Mouse (Mus musculus): Measurements from ENCODE around the gene Dusp14. TPM values are rescaled to one million over a fixed set of nuclear protein-coding genes. Genes with fewer than 3 reads are reported as not detected.
A peak's percentile ranks its signal among the peaks of the same experiment; 100 is the strongest.

The Dusp14 gene
- total RNA-seq (2022): under 1 TPM in 3 of 4 experiments, not detected in 1; 0.50 to 0.80 (median 0.78) TPM

- DNase-seq (ENCODE audit: low spot score): no peak
Measured at GRCm38 (mm10) chr11:84069034-84069370, at the start of gene Dusp14. Gene Dusp14 (minus strand): TSS chr11:84069261.

- no peak for DNase-seq (ENCODE audit: low spot score)
Measured at GRCm38 (mm10) chr11:84117431-84117830, 48.4 kb upstream of the Dusp14 start.

GRCm38 (mm10) chr11:84116221-84116620 is 47.2 kb upstream of the Dusp14 start:
- DNase-seq (ENCODE audit: low spot score): no peak

GRCm38 (mm10) chr11:84115646-84116045 is 46.6 kb upstream of the Dusp14 start:
- DNase-seq (ENCODE audit: low spot score): peak; percentile 38

- DNase-seq (ENCODE audit: low spot score): no peak
Measured at GRCm38 (mm10) chr11:84113623-84114022, 44.6 kb upstream of the Dusp14 start.

GRCm38 (mm10) chr11:84107137-84107536 is 38.1 kb upstream of the Dusp14 start:
- DNase-seq (ENCODE audit: low spot score): no peak

GRCm38 (mm10) chr11:84104036-84104435 is 35.0 kb upstream of the Dusp14 start:
- DNase-seq (ENCODE audit: low spot score): no peak

- no peak for DNase-seq (ENCODE audit: low spot score)
Measured at GRCm38 (mm10) chr11:84101182-84101581, 32.1 kb upstream of the Dusp14 start.

- DNase-seq (ENCODE audit: low spot score): no peak
Measured at GRCm38 (mm10) chr11:84097251-84097998, 28.4 kb upstream of the Dusp14 start.

GRCm38 (mm10) chr11:84095084-84095483 is 26.0 kb upstream of the Dusp14 start:
- no peak for DNase-seq (ENCODE audit: low spot score)

GRCm38 (mm10) chr11:84090572-84090971 is 21.5 kb upstream of the Dusp14 start:
- no peak for DNase-seq (ENCODE audit: low spot score)

- DNase-seq (ENCODE audit: low spot score): no peak
Measured at GRCm38 (mm10) chr11:84081901-84082300, 12.8 kb upstream of the Dusp14 start.

GRCm38 (mm10) chr11:84080327-84080726 is 11.3 kb upstream of the Dusp14 start:
- DNase-seq (ENCODE audit: low spot score): no peak

- no peak for DNase-seq (ENCODE audit: low spot score)
Measured at GRCm38 (mm10) chr11:84079887-84080286, 10.8 kb upstream of the Dusp14 start.

- no peak for DNase-seq (ENCODE audit: low spot score)
Measured at GRCm38 (mm10) chr11:84079361-84079760, 10.3 kb upstream of the Dusp14 start.

GRCm38 (mm10) chr11:84078601-84079000 is 9.5 kb upstream of the Dusp14 start:
- DNase-seq (ENCODE audit: low spot score): no peak

GRCm38 (mm10) chr11:84077008-84077407 is 7.9 kb upstream of the Dusp14 start:
- no peak for DNase-seq (ENCODE audit: low spot score)

GRCm38 (mm10) chr11:84073816-84074764 is 5.0 kb upstream of the Dusp14 start:
- peak; percentile 14 for DNase-seq (ENCODE audit: low spot score)

GRCm38 (mm10) chr11:84072904-84073651 is 4.0 kb upstream of the Dusp14 start:
- peak; percentile 63 for DNase-seq (ENCODE audit: low spot score)

- DNase-seq (ENCODE audit: low spot score): no peak
Measured at GRCm38 (mm10) chr11:84068191-84069033, 649 bp downstream of the Dusp14 start.

- no peak for DNase-seq (ENCODE audit: low spot score)
Measured at GRCm38 (mm10) chr11:84067720-84068190, 1.3 kb downstream of the Dusp14 start.
